Mouse (Mus musculus) lung, adult 2 months (tissue): ENCODE results near the gene Dhrs7b.

Experiments
- CTCF ChIP-seq: fragments of 200-500 bp; IDR thresholded peaks from 2 replicates; pipeline ENCODE4 v1.5.1; 2011; ENCODE audit warnings: mild to moderate bottlenecking, low read length, control low read depth; ENCODE audit not compliant: insufficient read depth
- POLR2A ChIP-seq: fragments of 200-500 bp; IDR thresholded peaks from 2 replicates; pipeline ENCODE4 v1.6.1; 2011; ENCODE audit warnings: low read depth, mild to moderate bottlenecking, control low read depth, low read length, borderline replicate concordance; ENCODE audit errors: extremely low read depth

DNA sequence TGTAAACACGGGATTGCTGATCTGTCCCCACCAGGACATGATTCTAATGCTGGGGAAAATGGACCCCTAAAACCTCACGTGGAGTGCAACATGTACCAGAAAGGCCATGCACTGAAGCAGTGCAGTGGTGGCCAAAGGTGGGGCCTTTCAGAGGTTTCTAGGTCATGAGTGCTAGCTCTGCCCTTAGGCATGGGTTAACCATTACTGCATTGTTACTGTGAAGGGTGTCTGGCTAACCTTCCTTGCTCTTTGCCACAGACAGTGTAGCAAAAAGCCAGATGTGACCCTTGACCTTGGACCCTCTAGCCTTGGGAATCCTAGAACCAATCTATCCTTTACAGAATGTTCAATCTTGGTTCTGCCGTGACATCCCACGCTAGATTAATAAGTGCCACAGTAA lies 72.1 kb downstream of the Dhrs7b start:
- TF ChIP-seq POLR2A (no peak), CTCF (no peak)
